Mouse (Mus musculus) kidney, embryonic 15.5 days (tissue): ENCODE measurements around the gene Me3. TPM values are rescaled to one million over a fixed set of nuclear protein-coding genes. Genes with fewer than 3 reads are reported as not detected.

Experiments
- ATAC-seq: fragments of 200-750 bp; cut with Nextera tagmentation; replicated peaks from 2 replicates; pipeline ENCODE4 v1.8.0; 2017; ENCODE audit warnings: moderate TSS enrichment; ENCODE audit not compliant: low FRiP score
- H3K27ac ChIP-seq: fragments of 300-500 bp; sonication (generic); 2 replicates; pipeline ENCODE4 v1.5.1; 2015; ENCODE audit warnings: mild to moderate bottlenecking, inconsistent platforms
- H3K27me3 ChIP-seq: fragments of 300-500 bp; sonication (generic); 2 replicates; pipeline ENCODE4 v1.6.1; 2015; ENCODE audit warnings: inconsistent platforms
- H3K36me3 ChIP-seq: fragments of 300-500 bp; sonication (generic); 2 replicates; pipeline ENCODE4 v1.6.1; 2015; ENCODE audit warnings: inconsistent platforms
- H3K4me1 ChIP-seq: fragments of 300-500 bp; sonication (generic); 2 replicates; pipeline ENCODE4 v1.6.1; 2015; ENCODE audit warnings: inconsistent platforms
- H3K4me2 ChIP-seq: fragments of 300-500 bp; sonication (generic); 2 replicates; pipeline ENCODE4 v1.6.1; 2015; ENCODE audit warnings: moderate library complexity, mild to moderate bottlenecking, inconsistent platforms
- H3K4me3 ChIP-seq: fragments of 300-500 bp; sonication (generic); replicated peaks from 2 replicates; pipeline ENCODE4 v1.5.1; 2015; ENCODE audit warnings: mild to moderate bottlenecking, inconsistent platforms
- H3K9ac ChIP-seq: fragments of 300-500 bp; sonication (generic); 2 replicates; pipeline ENCODE4 v1.6.1; 2015; ENCODE audit warnings: mild to moderate bottlenecking, inconsistent platforms
- H3K9me3 ChIP-seq: fragments of 300-500 bp; sonication (generic); replicated peaks from 2 replicates; pipeline ENCODE4 v1.6.1; 2016; ENCODE audit warnings: inconsistent platforms
- WGBS: fragments of 180-500 bp; shearing (Covaris S2); methylation state at CpG from one replicate; pipeline ENCODE4 v1.1.7; 2015; ENCODE audit warnings: mixed read lengths; 5-methylcytosine and 5-hydroxymethylcytosine counted together
- polyA plus RNA-seq: library from polyadenylated mRNA; unstranded; fragments of >200 nt; fragmentation: Nextera tagmentation; extraction: Ambion mirVana; gene quantifications from 2 replicates; pipeline ENCODE4 v1.2.1, GENCODE M21; 2015

The Me3 gene
- polyA plus RNA-seq, 1 experiment from 2014 or later: 11.4 TPM

- no peak overlapping the region for H3K27ac ChIP-seq
- WGBS: 68% methylated on average over 4 of the region's 4 CpGs
- H3K36me3 ChIP-seq: no peaks in the 10 kb centered on the region
- H3K4me1 ChIP-seq: peaks cover 11% of the 10 kb centered on the region
- no peak overlapping the region for H3K4me3 ChIP-seq
- peaks cover under 1% of the 10 kb centered on the region; the same call in 1 of the 2 replicates for H3K27me3 ChIP-seq
- H3K9ac ChIP-seq: no peak overlapping the region
- H3K9me3 ChIP-seq: no peaks in the 10 kb centered on the region
- H3K4me2 ChIP-seq: no peak overlapping the region
- no peak for ATAC-seq
These were observed 3.2 kb upstream of the Me3 start for GRCm38 (mm10) chr7:89629006-89629405.

- WGBS: 73% methylated on average over 3 of the region's 3 CpGs
- Histone ChIP-seq H3K27ac (no peak overlapping the region), H3K36me3 (no peaks in the 10 kb centered on the region), H3K4me2 (no peak overlapping the region), H3K4me1 (peaks cover 11% of the 10 kb centered on the region), H3K4me3 (no peak overlapping the region), H3K27me3 (peaks cover 3% of the 10 kb centered on the region; the same call in 1 of the 2 replicates), H3K9ac (no peak overlapping the region), H3K9me3 (no peaks in the 10 kb centered on the region)
- ATAC-seq: no peak
These were observed 2.3 kb upstream of the Me3 start for GRCm38 (mm10) chr7:89629914-89630313.

GRCm38 (mm10) chr7:89630796-89631195 is 1.4 kb upstream of the Me3 start:
- 75% methylated on average over 3 of the region's 3 CpGs for WGBS
- Histone ChIP-seq H3K4me2 (no peak overlapping the region), H3K4me3 (no peak overlapping the region), H3K9me3 (no peaks in the 10 kb centered on the region), H3K27ac (no peak overlapping the region), H3K27me3 (peaks cover 3% of the 10 kb centered on the region; the same call in 1 of the 2 replicates), H3K36me3 (no peaks in the 10 kb centered on the region), H3K4me1 (peaks cover 11% of the 10 kb centered on the region), H3K9ac (no peak overlapping the region)
- ATAC-seq: no peak

GRCm38 (mm10) chr7:89640533-89640932 is 8.3 kb downstream of the Me3 start:
- H3K4me2 ChIP-seq: no peak overlapping the region
- H3K4me3 ChIP-seq: no peak overlapping the region
- no peaks in the 10 kb centered on the region for H3K9me3 ChIP-seq
- H3K9ac ChIP-seq: no peak overlapping the region
- no peaks in the 10 kb centered on the region for H3K36me3 ChIP-seq
- H3K27ac ChIP-seq: no peak overlapping the region
- no peaks in the 10 kb centered on the region for H3K27me3 ChIP-seq
- H3K4me1 ChIP-seq: 0 out of 2 replicates have a peak, but pooled peaks cover 2% of the 10 kb centered on the region
- 91% methylated on average over 6 of the region's 6 CpGs for WGBS
- no peak for ATAC-seq

GRCm38 (mm10) chr7:89640944-89641661 is 8.9 kb downstream of the Me3 start:
- Histone ChIP-seq H3K36me3 (no peaks in the 10 kb centered on the region), H3K9me3 (no peaks in the 10 kb centered on the region), H3K27me3 (no peaks in the 10 kb centered on the region), H3K4me1 (0 out of 2 replicates have a peak, but pooled peaks cover 2% of the 10 kb centered on the region), H3K9ac (no peak overlapping the region), H3K4me3 (no peak overlapping the region), H3K4me2 (no peak overlapping the region), H3K27ac (no peak overlapping the region)
- WGBS: 71% methylated on average over 8 of the region's 8 CpGs
- no peak for ATAC-seq

GRCm38 (mm10) chr7:89645015-89645414 is 12.8 kb downstream of the Me3 start:
- H3K4me3 ChIP-seq: no peak overlapping the region
- H3K27me3 ChIP-seq: no peaks in the 10 kb centered on the region
- H3K9me3 ChIP-seq: no peaks in the 10 kb centered on the region
- H3K27ac ChIP-seq: no peak overlapping the region
- H3K4me2 ChIP-seq: no peak overlapping the region
- no peak for ATAC-seq
- H3K36me3 ChIP-seq: no peaks in the 10 kb centered on the region
- 66% methylated on average over 3 of the region's 3 CpGs for WGBS
- H3K4me1 ChIP-seq: no peaks in the 10 kb centered on the region
- no peak overlapping the region for H3K9ac ChIP-seq

GRCm38 (mm10) chr7:89647864-89648263 is 15.7 kb downstream of the Me3 start:
- ATAC-seq: no peak
- no peaks in the 10 kb centered on the region for H3K4me1 ChIP-seq
- H3K9me3 ChIP-seq: no peaks in the 10 kb centered on the region
- no peak overlapping the region for H3K4me3 ChIP-seq
- no peak overlapping the region for H3K4me2 ChIP-seq
- no peak overlapping the region for H3K27ac ChIP-seq
- H3K9ac ChIP-seq: no peak overlapping the region
- H3K27me3 ChIP-seq: no peaks in the 10 kb centered on the region
- H3K36me3 ChIP-seq: no peaks in the 10 kb centered on the region

- H3K4me2 ChIP-seq: no peak overlapping the region
- H3K36me3 ChIP-seq: no peaks in the 10 kb centered on the region
- no peak overlapping the region for H3K4me3 ChIP-seq
- ATAC-seq: no peak
- H3K4me1 ChIP-seq: no peaks in the 10 kb centered on the region
- no peak overlapping the region for H3K27ac ChIP-seq
- 66% methylated on average over 9 of the region's 9 CpGs for WGBS
- H3K9ac ChIP-seq: no peak overlapping the region
- no peaks in the 10 kb centered on the region for H3K27me3 ChIP-seq
- no peaks in the 10 kb centered on the region for H3K9me3 ChIP-seq
These were observed 25.0 kb downstream of the Me3 start for GRCm38 (mm10) chr7:89657183-89657582.

- Histone ChIP-seq H3K4me3 (no peak overlapping the region), H3K36me3 (no peaks in the 10 kb centered on the region), H3K27ac (no peak overlapping the region), H3K9me3 (no peaks in the 10 kb centered on the region), H3K27me3 (no peaks in the 10 kb centered on the region), H3K4me2 (no peak overlapping the region), H3K9ac (no peak overlapping the region), H3K4me1 (no peaks in the 10 kb centered on the region)
- 59% methylated on average over 7 of the region's 7 CpGs for WGBS
- ATAC-seq: no peak
These were observed 25.6 kb downstream of the Me3 start for GRCm38 (mm10) chr7:89657692-89658212.

- WGBS: 65% methylated on average over 5 of the region's 5 CpGs
These were observed 32.0 kb downstream of the Me3 start for GRCm38 (mm10) chr7:89664197-89664596.

GRCm38 (mm10) chr7:89666361-89666760 is 34.2 kb downstream of the Me3 start:
- Histone ChIP-seq H3K9me3 (no peaks in the 10 kb centered on the region), H3K27me3 (no peaks in the 10 kb centered on the region), H3K4me1 (peaks cover 5% of the 10 kb centered on the region; the same call in 1 of the 2 replicates), H3K4me3 (no peak overlapping the region), H3K4me2 (no peak overlapping the region), H3K27ac (no peak overlapping the region), H3K36me3 (no peaks in the 10 kb centered on the region), H3K9ac (no peak overlapping the region)
- 86% methylated on average over 3 of the region's 3 CpGs for WGBS
- ATAC-seq: no peak

More at GRCm38 (mm10) chr7:89664197-89664596, 32.0 kb downstream of the Me3 start:
- H3K4me1 ChIP-seq: no peaks in the 10 kb centered on the region
- no peaks in the 10 kb centered on the region for H3K9me3 ChIP-seq
- ATAC-seq: no peak
- H3K27me3 ChIP-seq: no peaks in the 10 kb centered on the region
- H3K4me2 ChIP-seq: no peak overlapping the region
- H3K9ac ChIP-seq: no peak overlapping the region
- H3K36me3 ChIP-seq: no peaks in the 10 kb centered on the region
- no peak overlapping the region for H3K4me3 ChIP-seq
- no peak overlapping the region for H3K27ac ChIP-seq

- no peak for ATAC-seq
- Histone ChIP-seq H3K27me3 (no peaks in the 10 kb centered on the region), H3K36me3 (no peaks in the 10 kb centered on the region), H3K9ac (no peak overlapping the region), H3K9me3 (no peaks in the 10 kb centered on the region), H3K4me2 (no peak overlapping the region), H3K4me3 (no peak overlapping the region), H3K27ac (no peak overlapping the region), H3K4me1 (peaks cover 5% of the 10 kb centered on the region; the same call in 1 of the 2 replicates)
- 73% methylated on average over 4 of the region's 4 CpGs for WGBS
These were observed 35.4 kb downstream of the Me3 start for GRCm38 (mm10) chr7:89667570-89667969.
